Mouse (Mus musculus) CH12.LX (cell line): ENCODE data around the gene Olfr784.
"Not testable (repeated sequence)": the region's sequence is repeated elsewhere in the genome, so short reads cannot be mapped to it uniquely, and the experiment has no call there.

Experiments used
- E2F4 ChIP-seq: IDR thresholded peaks from 2 replicates; pipeline ENCODE4 v1.6.1; 2011; ENCODE audit warnings: low read depth, low read length, improper control_type of control experiment; ENCODE audit not compliant: insufficient replicate concordance
- EP300 ChIP-seq: IDR thresholded peaks from 2 replicates; pipeline ENCODE4 v1.6.1; 2011; ENCODE audit warnings: low read length, improper control_type of control experiment
- POLR2A ChIP-seq: IDR thresholded peaks from 2 replicates; pipeline ENCODE4 v1.6.1; 2011; ENCODE audit warnings: low read depth, mild to moderate bottlenecking, improper control_type of control experiment, low read length
- USF2 ChIP-seq: conservative IDR thresholded peaks from 2 replicates; pipeline ENCODE4 v1.6.1; 2011; ENCODE audit warnings: low read depth, low read length, improper control_type of control experiment
- ZC3H11A ChIP-seq: IDR thresholded peaks from 2 replicates; pipeline ENCODE4 v1.6.1; 2012; ENCODE audit warnings: low read depth, mild to moderate bottlenecking, inconsistent platforms, low read length, improper control_type of control experiment

- TF ChIP-seq USF2, EP300, ZC3H11A, POLR2A, E2F4: not testable (repeated sequence)
Measured at GRCm38 (mm10) chr10:129352475-129352874, 31.4 kb upstream of the Olfr784 start.
